Mouse (Mus musculus) thymus, adult 2 months (tissue): ENCODE data around the gene Sphkap.

Experiments
- CTCF ChIP-seq: fragments of 200-500 bp; IDR thresholded peaks from 2 replicates; pipeline ENCODE4 v1.5.1; 2012; ENCODE audit warnings: mild to moderate bottlenecking, control low read depth, low read length, moderate library complexity, borderline replicate concordance; ENCODE audit not compliant: control insufficient read depth, poor library complexity, insufficient read depth; ENCODE audit errors: extremely low read depth
- POLR2A ChIP-seq: fragments of 200-500 bp; IDR thresholded peaks from 2 replicates; pipeline ENCODE4 v1.6.1; 2012; ENCODE audit warnings: mild to moderate bottlenecking, low read length, control low read depth, moderate library complexity; ENCODE audit not compliant: control insufficient read depth, poor library complexity, insufficient read depth; ENCODE audit errors: extremely low read depth

GRCm38 (mm10) chr1:83209981-83210380 is 198.0 kb downstream of the Sphkap start:
- TF ChIP-seq POLR2A: no peak
- no peak for TF ChIP-seq CTCF
